Mouse (Mus musculus): Measurements from ENCODE around the gene Ltv1.

- TF ChIP-seq POLR2A (IDR thresholded peaks at IDR 0.05; ENCODE audit: borderline replicate concordance, low read depth, low read length) (no peak), CTCF (IDR thresholded peaks at IDR 0.05; ENCODE audit: low read depth, low read length) (no peak)
These were observed 57.2 kb downstream of the Ltv1 start for GRCm38 (mm10) chr10:13135751-13136150.
